Mouse (Mus musculus) stomach, embryonic 15.5 days (tissue): ENCODE results near the gene Tjp1. TPM values are rescaled to one million over a fixed set of nuclear protein-coding genes. Genes with fewer than 3 reads are reported as not detected.

Source experiments
- ATAC-seq: fragments of 200-750 bp; cut with Nextera tagmentation; 2 replicates; pipeline ENCODE4 v1.8.0; 2017; ENCODE audit warnings: low read depth, moderate number of reproducible peaks, moderate TSS enrichment; ENCODE audit not compliant: insufficient read depth, low FRiP score
- H3K27ac ChIP-seq: fragments of 300-500 bp; sonication (generic); 2 replicates; pipeline ENCODE4 v1.5.1; 2015; ENCODE audit warnings: mild to moderate bottlenecking, inconsistent platforms
- H3K27me3 ChIP-seq: fragments of 300-500 bp; sonication (generic); replicated peaks from 2 replicates; pipeline ENCODE4 v1.6.1; 2015; ENCODE audit warnings: inconsistent platforms
- H3K36me3 ChIP-seq: fragments of 300-500 bp; sonication (generic); 2 replicates; pipeline ENCODE4 v1.6.1; 2015; ENCODE audit warnings: inconsistent platforms
- H3K4me1 ChIP-seq: fragments of 300-500 bp; sonication (generic); 2 replicates; pipeline ENCODE4 v1.6.1; 2015; ENCODE audit warnings: inconsistent platforms
- H3K4me2 ChIP-seq: fragments of 300-500 bp; sonication (generic); 2 replicates; pipeline ENCODE4 v1.6.1; 2015; ENCODE audit warnings: mild to moderate bottlenecking, inconsistent platforms
- H3K4me3 ChIP-seq: fragments of 300-500 bp; sonication (generic); replicated peaks from 2 replicates; pipeline ENCODE4 v1.5.1; 2015; ENCODE audit warnings: inconsistent platforms
- H3K9ac ChIP-seq: fragments of 300-500 bp; sonication (generic); 2 replicates; pipeline ENCODE4 v1.6.1; 2015; ENCODE audit warnings: inconsistent platforms
- H3K9me3 ChIP-seq: fragments of 300-500 bp; sonication (generic); 2 replicates; pipeline ENCODE4 v1.6.1; 2016; ENCODE audit warnings: inconsistent platforms
- WGBS: fragments of 180-500 bp; shearing (Covaris S2); methylation state at CpG from one replicate; pipeline ENCODE4 v1.1.7; 2015; 5-methylcytosine and 5-hydroxymethylcytosine counted together
- polyA plus RNA-seq: library from polyadenylated mRNA; unstranded; fragments of >200 nt; fragmentation: Nextera tagmentation; extraction: Ambion mirVana; gene quantifications from 2 replicates; pipeline ENCODE4 v1.2.1, GENCODE M21; 2015

The Tjp1 gene
- polyA plus RNA-seq, 1 experiment from 2014 or later: 23.1 TPM

DNA sequence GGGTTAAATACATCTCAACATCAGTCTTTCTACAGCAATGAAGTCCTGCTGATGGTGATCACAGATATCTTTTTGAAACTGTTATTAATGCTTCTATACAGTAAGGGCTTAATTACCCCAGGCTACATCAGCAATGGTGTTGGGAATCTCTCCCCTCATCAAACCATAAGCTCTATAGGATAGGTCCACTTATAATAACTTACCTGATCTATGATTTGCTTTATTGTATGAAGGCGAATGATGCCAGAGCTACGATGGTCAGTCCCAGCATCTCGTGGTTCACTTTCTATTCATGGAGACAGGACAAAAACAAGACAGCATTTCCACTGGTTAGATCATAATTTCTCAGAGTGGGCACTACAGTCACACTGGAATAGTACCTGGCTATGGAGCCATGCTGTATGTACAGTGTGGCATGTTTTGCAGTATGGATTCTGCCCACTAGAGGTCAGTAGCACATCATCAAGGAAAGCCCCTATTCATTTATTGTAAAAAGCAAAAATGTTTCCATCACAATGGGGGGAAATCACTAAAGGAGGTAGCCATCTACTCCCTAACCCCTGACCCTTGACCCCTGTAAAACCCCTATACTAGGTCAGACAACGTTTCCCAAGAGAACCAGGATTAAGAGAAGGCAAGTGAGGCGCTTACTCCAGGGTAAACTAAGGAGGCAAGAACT, 208.4 kb downstream of the Tjp1 start:
- Histone ChIP-seq H3K4me2 (no peak overlapping the region), H3K36me3 (peaks cover 14% of the 10 kb centered on the region; the same call in 1 of the 2 replicates), H3K27ac (no peak overlapping the region), H3K27me3 (no peaks in the 10 kb centered on the region), H3K4me3 (no peak overlapping the region), H3K9ac (no peak overlapping the region), H3K4me1 (no peaks in the 10 kb centered on the region), H3K9me3 (no peaks in the 10 kb centered on the region)
- peak; percentile 53; the same call in 1 of the 2 replicates for ATAC-seq
- WGBS: 71% methylated on average over 5 of the region's 5 CpGs

DNA sequence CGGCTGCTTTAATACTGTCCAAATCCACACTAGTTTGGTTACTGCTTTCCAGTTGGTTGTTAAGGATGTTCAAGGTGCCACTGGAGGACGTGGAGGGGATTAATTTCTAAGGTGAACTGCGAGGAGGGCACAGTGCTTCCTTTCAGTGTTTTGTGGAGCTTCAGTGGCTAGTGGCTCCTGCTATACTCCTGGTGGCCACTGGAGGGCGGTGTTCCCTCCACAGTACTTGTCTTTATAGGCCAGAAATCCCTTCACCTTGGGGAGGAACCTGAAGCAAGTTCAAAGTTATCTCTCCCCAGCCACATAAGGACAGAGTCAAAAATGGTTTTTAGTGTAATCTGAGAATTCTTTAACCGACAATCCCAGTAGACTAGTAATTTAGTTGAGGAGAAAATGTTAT, 210.2 kb downstream of the Tjp1 start:
- Histone ChIP-seq H3K27ac (no peak overlapping the region), H3K9ac (no peak overlapping the region), H3K4me2 (no peak overlapping the region), H3K9me3 (no peaks in the 10 kb centered on the region), H3K4me3 (no peak overlapping the region), H3K4me1 (no peaks in the 10 kb centered on the region), H3K36me3 (peaks cover 17% of the 10 kb centered on the region), H3K27me3 (no peaks in the 10 kb centered on the region)
- 34% methylated on average over 5 of the region's 5 CpGs for WGBS
- ATAC-seq: no peak

DNA sequence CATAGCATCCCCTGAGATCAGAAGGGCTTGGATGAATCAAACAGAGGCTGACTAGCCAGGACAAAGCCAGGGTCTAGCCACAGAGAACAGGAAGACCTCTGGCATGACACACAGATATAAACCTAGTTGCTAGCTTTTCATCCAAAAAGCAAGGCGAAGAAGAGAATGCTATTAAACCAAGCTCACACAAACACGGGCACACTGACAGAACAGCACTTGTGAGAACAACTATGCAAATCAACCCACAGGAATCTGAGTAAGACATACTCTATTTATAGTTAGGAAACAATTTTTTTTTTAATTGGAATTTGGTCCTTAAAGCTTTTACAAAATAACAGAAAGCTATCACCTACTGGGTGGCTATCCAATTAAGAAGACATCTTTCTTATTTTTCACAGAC, 212.4 kb downstream of the Tjp1 start:
- 87% methylated on average over 2 of the region's 2 CpGs for WGBS
- Histone ChIP-seq H3K27me3 (no peaks in the 10 kb centered on the region), H3K9ac (no peak overlapping the region), H3K27ac (no peak overlapping the region), H3K36me3 (peaks cover 28% of the 10 kb centered on the region), H3K9me3 (no peaks in the 10 kb centered on the region), H3K4me2 (no peak overlapping the region), H3K4me3 (no peak overlapping the region), H3K4me1 (no peaks in the 10 kb centered on the region)
- ATAC-seq: no peak

DNA sequence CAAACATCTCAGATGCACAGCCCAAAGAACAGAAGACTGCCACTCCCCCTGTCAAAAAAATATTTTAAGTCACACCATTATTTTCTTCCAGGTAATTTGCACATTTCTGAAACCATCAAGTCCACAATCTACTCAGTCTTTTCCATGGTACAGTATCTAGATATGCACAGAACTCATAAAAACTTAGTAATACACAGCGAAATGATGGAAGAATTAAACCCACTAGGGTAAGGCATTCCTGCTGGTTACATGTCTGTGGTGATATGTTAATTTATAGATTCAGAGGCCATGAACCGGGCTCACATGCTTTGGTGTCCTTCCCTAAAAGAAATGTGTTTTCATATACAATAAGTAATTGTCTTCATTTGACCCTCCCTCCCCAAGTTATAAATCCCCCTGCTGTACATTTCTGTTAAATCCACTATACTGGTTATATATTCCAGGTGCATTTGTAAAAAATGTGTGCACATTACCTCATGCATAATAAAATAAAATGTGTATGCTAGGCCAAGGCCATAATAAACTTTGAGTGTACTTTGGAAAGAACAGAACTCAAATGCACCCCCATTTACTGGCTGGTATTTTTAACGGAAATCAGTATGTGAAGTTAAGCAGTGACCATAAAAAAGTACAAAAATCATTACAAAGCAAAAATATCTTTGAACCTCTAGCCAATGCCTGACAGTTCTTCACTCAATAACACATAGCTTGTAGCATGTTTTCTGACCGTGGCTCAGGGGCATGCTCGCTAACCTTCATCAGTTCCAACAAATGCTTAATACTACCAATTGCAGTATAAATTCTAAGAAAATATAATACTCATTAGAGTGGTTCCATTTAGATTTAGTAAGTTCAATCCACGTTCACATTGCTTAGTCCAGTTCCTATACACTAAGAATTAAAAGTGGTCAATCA, 230.6 kb downstream of the Tjp1 start:
- H3K36me3 ChIP-seq: peaks cover 33% of the 10 kb centered on the region; the same call in 1 of the 2 replicates
- ATAC-seq: no peak
- no peak overlapping the region for H3K27ac ChIP-seq
- no peak overlapping the region for H3K4me3 ChIP-seq
- no peaks in the 10 kb centered on the region for H3K27me3 ChIP-seq
- 84% methylated on average over 6 of the region's 6 CpGs for WGBS
- no peak overlapping the region for H3K9ac ChIP-seq
- no peaks in the 10 kb centered on the region for H3K9me3 ChIP-seq
- H3K4me2 ChIP-seq: no peak overlapping the region
- no peaks in the 10 kb centered on the region for H3K4me1 ChIP-seq

DNA sequence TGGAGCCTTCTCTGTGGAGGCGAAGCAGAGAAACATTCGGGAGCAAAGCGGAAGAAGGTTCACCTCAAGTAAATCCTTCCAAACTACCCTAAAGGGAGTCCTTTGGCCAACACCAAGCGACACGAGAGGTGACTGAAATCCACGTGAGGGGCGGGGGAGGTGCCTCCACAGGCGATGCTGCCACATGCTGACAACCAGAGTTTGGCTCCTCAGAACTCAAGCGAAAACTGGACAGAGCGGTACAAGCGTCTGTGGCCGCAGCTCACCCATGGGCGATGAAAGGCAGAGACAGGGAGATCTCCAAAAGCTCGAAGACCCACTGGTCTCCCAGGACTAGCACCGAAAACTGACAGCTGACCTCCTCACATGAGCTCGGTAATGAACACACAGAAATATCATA, 244.7 kb downstream of the Tjp1 start:
- Histone ChIP-seq H3K27ac (no peak overlapping the region), H3K36me3 (no peaks in the 10 kb centered on the region), H3K9ac (no peak overlapping the region), H3K4me3 (no peak overlapping the region), H3K9me3 (no peaks in the 10 kb centered on the region), H3K4me2 (no peak overlapping the region), H3K27me3 (no peaks in the 10 kb centered on the region), H3K4me1 (no peaks in the 10 kb centered on the region)
- no peak for ATAC-seq
- WGBS: 60% methylated on average over 16 of the region's 16 CpGs

DNA sequence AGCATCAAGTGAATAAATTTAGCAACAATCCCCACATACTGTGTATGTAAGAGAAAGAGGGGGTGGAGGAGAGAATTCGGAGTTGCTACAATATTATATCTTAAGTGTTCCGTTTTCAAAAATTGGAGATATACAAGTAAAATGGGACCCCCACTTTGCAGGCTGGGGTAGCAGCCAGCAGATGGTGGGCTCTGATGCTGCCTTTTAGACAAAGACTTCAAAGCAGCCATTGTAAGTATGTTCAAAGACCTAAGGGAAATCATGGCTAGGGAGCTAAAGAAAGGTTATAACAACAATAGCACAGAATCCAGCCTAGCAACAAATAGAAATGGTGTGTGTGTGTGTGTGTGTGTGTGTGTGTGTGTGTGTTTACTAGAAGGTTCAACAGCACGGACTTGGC, 245.6 kb downstream of the Tjp1 start:
- H3K4me3 ChIP-seq: no peak overlapping the region

DNA sequence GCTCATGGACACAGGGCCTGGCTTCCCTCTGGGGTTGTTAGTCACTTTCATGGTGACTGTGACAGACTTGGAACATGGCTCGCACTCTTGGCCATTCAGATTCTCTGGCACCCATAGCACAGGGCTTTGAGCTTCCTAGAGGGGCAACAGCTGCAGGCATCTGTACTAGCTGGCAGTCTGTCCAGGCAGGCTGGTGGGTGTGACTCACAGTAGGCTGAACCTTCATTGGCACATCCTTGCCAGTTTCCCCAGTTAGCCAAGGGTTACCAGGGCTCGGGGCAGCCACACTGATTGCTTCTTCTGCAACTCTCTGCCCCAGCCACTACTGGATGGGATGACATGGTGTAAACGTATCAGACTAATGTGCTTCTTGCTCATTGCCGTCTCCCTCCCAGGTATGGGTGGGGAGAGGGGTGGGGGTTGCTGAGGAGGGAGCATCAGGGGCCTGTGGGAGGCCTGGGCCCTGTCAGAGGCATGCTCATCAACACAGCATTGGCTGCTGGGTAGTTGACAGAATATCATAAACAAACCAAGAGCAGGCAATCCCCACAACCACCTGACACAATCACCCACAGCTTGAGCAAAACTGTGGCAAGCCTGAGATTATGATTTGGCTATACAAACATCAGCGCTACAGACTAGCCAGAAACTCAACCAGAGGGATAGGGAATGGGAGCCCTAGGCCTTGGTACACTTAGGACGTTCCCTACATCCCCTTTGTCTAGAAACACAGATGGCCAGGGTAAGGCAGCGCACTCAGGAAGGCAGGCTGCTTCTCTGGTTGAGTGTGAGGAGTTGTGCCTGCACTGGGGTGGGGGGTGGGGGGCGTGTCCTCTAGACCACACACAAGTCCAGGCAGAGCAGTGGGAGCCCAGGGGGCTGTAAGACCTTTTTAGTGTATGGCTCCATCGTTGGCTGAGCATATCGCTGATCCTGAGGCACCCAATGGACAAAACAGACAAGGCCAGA, 246.4 kb downstream of the Tjp1 start:
- Histone ChIP-seq H3K36me3 (no peaks in the 10 kb centered on the region), H3K4me2 (no peak overlapping the region), H3K9me3 (no peaks in the 10 kb centered on the region), H3K4me3 (no peak overlapping the region), H3K4me1 (no peaks in the 10 kb centered on the region), H3K27me3 (no peaks in the 10 kb centered on the region), H3K27ac (no peak overlapping the region), H3K9ac (no peak overlapping the region)
- 65% methylated on average over 10 of the region's 10 CpGs for WGBS
- ATAC-seq: no peak

More for the DNA sequence above, 245.6 kb downstream of the Tjp1 start:
- Histone ChIP-seq H3K9me3 (no peaks in the 10 kb centered on the region), H3K9ac (no peak overlapping the region), H3K4me2 (no peak overlapping the region), H3K27me3 (no peaks in the 10 kb centered on the region), H3K4me1 (no peaks in the 10 kb centered on the region), H3K27ac (no peak overlapping the region), H3K36me3 (no peaks in the 10 kb centered on the region)
- no peak for ATAC-seq
- 77% methylated on average over 3 of the region's 3 CpGs for WGBS

DNA sequence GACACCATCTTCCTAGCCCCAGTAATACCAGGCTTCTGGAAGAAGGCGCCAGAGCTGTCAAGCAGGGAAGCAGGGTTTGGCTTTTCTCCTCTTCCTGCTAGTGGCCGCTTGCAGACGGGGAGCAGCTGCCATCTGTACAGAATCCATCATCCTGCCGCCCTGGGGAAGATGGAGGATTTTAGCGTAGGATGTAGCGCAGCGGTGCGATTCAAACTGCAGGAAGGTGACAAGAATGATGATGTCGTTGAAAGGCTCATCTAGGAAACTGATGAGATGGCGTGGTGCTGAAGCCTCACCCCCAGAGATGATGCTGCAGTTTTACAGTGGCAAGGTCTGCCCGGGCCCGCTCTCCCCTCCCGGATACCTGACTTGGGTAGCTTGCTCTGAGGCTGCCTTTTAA, 248.3 kb downstream of the Tjp1 start:
- Histone ChIP-seq H3K4me2 (no peak overlapping the region), H3K36me3 (no peaks in the 10 kb centered on the region), H3K27ac (no peak overlapping the region), H3K4me1 (no peaks in the 10 kb centered on the region), H3K4me3 (no peak overlapping the region), H3K9me3 (no peaks in the 10 kb centered on the region), H3K9ac (no peak overlapping the region), H3K27me3 (no peaks in the 10 kb centered on the region)
- WGBS: 47% methylated on average over 13 of the region's 13 CpGs
- ATAC-seq: no peak

DNA sequence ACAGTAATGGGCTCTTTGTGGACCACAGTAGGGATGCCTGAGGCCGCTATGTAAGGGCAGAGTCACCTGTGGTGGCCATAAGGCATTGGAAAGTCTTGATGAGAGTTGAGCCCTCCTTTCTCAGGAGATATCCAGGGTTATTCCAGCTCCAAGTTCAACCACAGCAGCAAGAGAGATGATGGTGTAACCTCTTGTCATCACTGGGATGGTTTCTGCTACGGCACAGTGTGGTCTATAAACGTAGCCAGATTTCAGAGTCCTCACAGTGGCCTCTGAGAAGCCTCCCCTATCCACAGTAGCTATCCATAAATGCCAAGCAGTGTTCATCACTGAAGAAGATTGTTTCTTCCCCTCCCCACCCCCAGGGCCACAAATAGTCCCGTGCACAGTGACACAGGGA, 251.8 kb downstream of the Tjp1 start:
- Histone ChIP-seq H3K27me3 (no peaks in the 10 kb centered on the region), H3K4me2 (no peak overlapping the region), H3K27ac (no peak overlapping the region), H3K4me3 (no peak overlapping the region), H3K4me1 (no peaks in the 10 kb centered on the region), H3K36me3 (no peaks in the 10 kb centered on the region), H3K9ac (no peak overlapping the region), H3K9me3 (no peaks in the 10 kb centered on the region)
- 77% methylated on average over 4 of the region's 4 CpGs for WGBS
- ATAC-seq: no peak

DNA sequence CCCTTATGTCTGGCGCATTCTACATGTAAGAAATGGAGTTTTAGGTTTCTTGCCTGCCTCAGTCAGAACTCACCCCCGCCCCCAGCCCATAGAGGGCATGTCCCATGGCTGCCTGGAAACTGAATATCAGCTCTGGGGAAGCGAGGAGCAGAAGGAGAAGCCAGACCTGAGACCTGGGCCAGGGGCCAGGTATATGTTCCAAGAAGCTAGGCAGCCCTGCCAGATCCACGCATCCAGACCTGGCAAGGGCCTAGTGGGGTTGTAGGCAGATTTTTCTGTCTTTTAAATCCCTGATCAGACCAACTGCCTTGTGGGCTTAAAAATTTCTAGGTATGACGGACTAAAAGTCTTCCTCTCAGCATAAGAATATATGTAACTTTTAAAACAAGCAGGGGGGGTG, 253.4 kb downstream of the Tjp1 start:
- no peaks in the 10 kb centered on the region for H3K36me3 ChIP-seq
- H3K27ac ChIP-seq: no peak overlapping the region
- H3K27me3 ChIP-seq: no peaks in the 10 kb centered on the region
- H3K4me1 ChIP-seq: no peaks in the 10 kb centered on the region
- no peak overlapping the region for H3K9ac ChIP-seq
- WGBS: 70% methylated on average over 5 of the region's 5 CpGs
- no peaks in the 10 kb centered on the region for H3K9me3 ChIP-seq
- ATAC-seq: no peak
- no peak overlapping the region for H3K4me2 ChIP-seq
- H3K4me3 ChIP-seq: no peak overlapping the region

DNA sequence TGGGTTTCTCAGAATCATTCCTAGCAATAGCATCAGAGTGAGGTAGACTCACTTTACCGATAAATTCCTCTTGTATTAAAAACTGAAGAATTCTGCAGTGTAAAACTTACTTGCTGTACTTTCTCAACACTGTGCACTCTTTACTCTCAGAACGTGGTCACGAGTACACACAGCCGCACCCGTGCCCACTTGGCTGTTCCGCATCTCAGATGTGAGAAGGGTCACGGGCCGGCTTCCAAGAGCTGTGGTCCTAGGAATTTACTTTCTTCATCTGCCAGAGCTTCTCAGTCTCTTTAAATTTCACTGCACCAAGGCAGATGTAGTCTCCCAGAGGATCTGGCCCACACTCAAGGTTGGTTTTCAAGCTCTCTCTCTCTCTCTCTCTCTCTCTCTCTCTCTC, 277.9 kb downstream of the Tjp1 start:
- H3K27me3 ChIP-seq: no peaks in the 10 kb centered on the region
- H3K4me2 ChIP-seq: no peak overlapping the region
- no peaks in the 10 kb centered on the region for H3K9me3 ChIP-seq
- H3K9ac ChIP-seq: no peak overlapping the region
- H3K4me1 ChIP-seq: no peaks in the 10 kb centered on the region
- WGBS: 82% methylated on average over 8 of the region's 8 CpGs
- H3K27ac ChIP-seq: no peak overlapping the region
- no peak for ATAC-seq
- H3K4me3 ChIP-seq: no peak overlapping the region
- no peaks in the 10 kb centered on the region for H3K36me3 ChIP-seq
